Mouse (Mus musculus): ENCODE results near the gene BC030867.
A peak's percentile ranks its signal among the peaks of the same experiment; 100 is the strongest.

The BC030867 gene

GRCm38 (mm10) chr11:102221954-102222351 lies 26.7 kb upstream of the BC030867 start:
- peak; percentile 54 for DNase-seq

- peak; percentile 71 for DNase-seq
Observed at GRCm38 (mm10) chr11:102223166-102223565, 25.5 kb upstream of the BC030867 start.

- peak; percentile 39 for DNase-seq
Observed at GRCm38 (mm10) chr11:102224686-102225085, 24.0 kb upstream of the BC030867 start.

DNA sequence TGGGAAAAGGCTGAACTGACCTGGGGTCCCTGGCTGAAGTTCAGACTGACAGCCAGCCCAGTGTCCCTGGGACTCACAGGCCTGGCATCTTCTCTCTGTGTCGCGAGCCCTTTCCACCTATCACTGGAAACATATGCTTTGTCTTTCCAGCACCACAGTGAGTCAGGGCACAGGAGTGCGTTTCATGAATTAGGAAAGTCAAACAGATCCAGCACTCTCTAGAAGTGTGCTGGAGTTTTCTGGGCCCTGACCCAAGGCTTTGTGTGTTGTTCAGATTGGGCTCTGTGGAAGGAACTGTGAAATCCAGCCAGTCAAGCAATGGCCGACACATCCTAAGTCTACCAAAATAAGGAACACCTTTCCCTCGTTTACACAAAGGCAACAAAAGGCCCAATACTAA lies 23.5 kb upstream of the BC030867 start:
- no peak for DNase-seq

GRCm38 (mm10) chr11:102226067-102226978 lies 22.4 kb upstream of the BC030867 start:
- DNase-seq = no peak

- DNase-seq = no peak
Observed at GRCm38 (mm10) chr11:102227270-102228190, 21.2 kb upstream of the BC030867 start.

DNA sequence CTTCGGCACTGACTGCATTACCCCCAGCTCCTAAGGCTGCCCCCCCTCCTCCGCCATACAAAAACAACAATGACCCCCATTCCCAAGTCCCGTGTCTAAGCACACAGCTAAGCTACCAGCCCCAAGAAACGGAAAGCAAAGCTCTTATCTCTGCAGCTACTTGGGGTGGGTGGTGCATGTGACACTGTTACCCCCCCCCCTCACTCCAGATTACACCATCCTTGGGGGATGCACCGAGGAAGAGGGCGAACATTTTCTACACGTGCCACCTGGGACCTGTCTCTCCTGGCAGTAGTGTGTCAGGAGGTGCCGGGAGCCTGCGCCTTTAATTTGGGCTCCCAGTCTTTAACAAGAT lies 20.5 kb upstream of the BC030867 start:
- DNase-seq = no peak

GRCm38 (mm10) chr11:102228646-102229268 lies 19.9 kb upstream of the BC030867 start:
- DNase-seq = no peak

DNA sequence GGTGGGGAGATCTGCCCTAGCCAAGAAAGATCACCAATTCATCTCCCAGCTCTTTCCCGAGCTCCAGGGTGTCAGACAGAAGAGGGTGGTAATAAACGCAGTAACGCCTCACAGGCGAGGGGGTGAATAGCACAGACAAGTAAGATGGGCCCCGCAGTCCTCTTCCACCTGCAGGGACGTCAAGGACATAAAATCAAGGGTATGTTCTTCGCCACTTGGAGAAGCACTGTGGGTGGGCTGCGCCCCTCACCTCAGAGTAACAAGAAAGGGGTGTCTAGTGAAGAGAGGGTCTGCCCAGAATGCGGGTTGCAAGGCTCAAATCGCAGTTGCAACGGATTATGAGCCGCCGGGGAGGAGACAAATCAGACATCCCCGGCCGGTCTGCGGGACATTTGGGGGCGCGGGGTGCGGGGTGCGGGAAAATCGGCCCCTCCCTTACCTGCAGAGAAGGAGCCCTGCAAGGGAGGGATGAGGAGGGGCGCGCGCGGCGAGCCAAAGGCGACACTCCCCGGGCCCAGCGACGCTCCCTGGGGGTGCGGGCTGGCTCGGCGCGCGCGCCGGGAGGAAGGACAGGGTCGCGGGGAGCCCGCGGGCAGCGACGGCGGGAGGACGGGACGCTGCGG lies 19.2 kb upstream of the BC030867 start:
- DNase-seq = peak; percentile 34

DNA sequence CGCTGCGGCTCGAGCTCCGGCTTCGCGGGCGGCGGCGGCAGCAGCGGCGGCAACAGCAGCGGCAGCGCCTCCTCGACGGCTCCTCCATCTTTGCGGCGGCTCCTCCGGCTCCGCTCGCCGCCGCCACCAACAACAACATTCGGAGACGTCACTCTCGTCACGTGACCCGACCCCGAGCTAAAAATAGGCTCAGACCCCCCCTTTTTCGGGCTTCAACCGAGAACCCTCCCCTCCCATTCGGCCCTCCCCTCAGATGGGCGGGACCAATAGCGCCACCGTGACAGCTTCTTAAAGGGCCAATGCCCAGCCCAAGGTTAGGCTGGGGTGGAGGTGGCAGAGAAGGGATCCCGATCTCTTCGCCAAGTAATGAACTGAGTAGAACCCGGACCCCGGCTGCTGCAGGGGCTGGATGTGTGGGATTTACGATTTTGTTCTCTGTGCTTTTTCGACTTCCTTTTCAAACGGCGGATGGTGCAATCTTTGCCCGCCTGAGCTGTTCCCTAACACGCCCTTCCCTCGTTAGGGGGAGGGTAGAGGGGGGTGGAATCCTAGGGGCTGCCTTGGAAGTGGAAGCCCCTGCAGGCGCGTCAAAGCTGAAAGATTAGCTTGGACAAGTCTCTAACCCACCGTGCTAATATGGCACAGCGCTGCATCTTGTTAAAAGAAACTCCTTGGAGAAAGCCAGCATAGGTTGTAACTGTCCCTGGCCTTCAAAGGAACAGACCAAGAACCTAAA lies 18.5 kb upstream of the BC030867 start, which contains the start of gene Hdac5:
Hdac5 (minus strand) TSS at position 161 of the 736 bp plus-strand sequence.
- peak; percentile 98 for DNase-seq

DNA sequence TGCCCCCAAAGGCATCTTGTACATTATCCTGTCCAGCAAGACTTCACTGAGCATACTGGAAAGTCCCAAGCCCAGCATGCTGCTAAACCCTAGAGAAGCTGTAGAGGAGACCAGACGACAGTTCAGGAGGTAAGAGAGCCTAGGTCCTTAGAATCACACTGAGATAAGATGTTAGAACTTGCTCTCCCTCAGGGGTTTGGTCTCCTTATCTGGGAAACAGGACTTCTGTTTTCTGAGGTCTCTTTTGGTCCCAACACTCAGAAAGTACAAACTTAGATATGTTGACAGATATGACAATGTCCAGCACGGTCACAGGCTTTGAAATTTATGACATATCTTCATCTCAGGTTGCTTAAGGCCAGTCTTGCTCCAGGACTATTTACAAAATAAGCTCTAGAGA lies 12.7 kb upstream of the BC030867 start:
- no peak for DNase-seq

DNA sequence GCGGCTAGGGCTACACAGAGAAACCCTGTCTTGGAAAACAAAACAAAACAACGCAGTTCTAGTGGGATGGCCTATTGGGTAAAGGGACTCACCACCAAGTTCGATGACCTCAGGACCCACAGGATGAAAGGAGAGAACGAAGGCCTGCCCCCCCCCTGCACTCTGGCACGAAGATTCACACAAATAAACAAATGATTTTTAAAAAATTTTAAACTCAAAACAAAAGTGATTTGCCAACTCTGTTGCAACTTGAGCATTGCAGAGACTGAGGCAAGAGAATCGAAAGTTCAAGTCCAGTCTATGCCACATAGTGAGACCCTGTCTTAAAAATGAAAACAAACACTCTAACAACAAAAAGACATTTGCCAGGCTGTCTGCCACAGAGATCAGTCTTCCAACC lies 8.0 kb upstream of the BC030867 start:
- no peak for DNase-seq

- DNase-seq = no peak
Observed at GRCm38 (mm10) chr11:102241246-102241645, 7.4 kb upstream of the BC030867 start.

- no peak for DNase-seq
Observed at GRCm38 (mm10) chr11:102241874-102242273, 6.8 kb upstream of the BC030867 start.

GRCm38 (mm10) chr11:102244926-102245449 lies 3.7 kb upstream of the BC030867 start:
- DNase-seq = peak; percentile 49

GRCm38 (mm10) chr11:102245581-102246272 lies 3.0 kb upstream of the BC030867 start:
- DNase-seq = no peak

- no peak for DNase-seq
Observed at GRCm38 (mm10) chr11:102246273-102246635, 2.4 kb upstream of the BC030867 start.

DNA sequence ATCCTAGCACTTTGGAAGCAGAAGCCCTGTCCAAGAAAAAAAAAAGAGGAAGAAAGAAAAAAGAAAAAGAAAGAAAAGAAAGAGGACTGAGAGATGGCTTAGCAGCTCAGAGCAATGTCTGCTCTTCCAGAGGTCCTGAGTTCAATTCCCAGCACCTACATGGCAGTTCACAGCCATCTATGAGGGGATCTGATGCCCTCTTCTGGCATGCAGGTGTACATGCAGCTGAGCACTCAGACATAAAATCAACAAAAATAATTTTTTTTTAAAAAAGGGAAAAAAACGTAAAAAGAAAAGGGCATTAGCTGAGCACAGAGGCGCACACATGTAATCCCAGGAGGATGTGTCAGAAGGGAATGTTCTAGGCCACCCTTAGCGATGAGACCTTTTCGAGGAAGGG lies 1.8 kb upstream of the BC030867 start:
- no peak for DNase-seq

DNA sequence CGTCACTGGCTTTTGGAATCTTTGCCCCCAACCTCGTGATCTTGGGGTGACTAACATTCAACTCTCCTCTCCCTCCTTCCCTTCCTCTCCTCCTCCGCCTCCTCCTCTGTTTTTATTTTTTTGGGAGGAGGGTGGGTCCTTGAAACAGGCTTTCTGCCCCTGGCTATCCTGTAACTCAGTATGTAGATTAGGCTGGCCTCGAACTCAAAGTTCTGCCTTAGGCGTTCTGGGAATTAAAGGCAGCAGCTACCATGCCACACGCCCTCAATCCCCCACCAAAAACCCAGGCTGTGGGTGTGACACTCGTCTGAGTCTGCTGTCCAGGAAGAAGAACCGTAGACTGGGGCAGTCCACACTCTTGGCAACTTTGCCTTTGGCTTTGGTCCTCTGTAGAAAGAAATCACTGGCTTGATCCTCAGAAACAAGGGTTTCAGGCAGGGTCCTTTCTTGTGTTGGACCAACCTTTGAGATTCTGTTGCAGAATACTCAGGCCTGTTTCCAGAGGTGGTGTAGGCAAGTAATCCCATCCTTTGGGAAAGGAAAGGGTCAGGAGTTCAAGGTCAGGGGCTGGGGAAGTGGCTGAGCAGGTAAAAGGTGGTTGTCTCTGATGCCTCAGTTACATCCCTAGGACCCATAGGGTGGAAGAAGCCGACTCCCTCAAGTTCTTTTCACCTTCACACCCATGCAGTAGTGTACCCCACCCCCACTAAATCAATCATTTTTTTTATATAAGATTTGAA lies 839 bp downstream of the BC030867 start:
- no peak for DNase-seq

- DNase-seq = no peak
Observed at GRCm38 (mm10) chr11:102257514-102257913, 8.8 kb downstream of the BC030867 start.
